Mouse (Mus musculus): ENCODE results near the gene Poldip3. TPM values are rescaled to one million over a fixed set of nuclear protein-coding genes. Genes with fewer than 3 reads are reported as not detected.

Poldip3 gene
- polyA plus RNA-seq, 1 experiment, result 42.3 TPM

- TF ChIP-seq POLR2A (IDR thresholded peaks at IDR 0.05; ENCODE audit: borderline replicate concordance, control insufficient read depth, low read depth, low read length), result no peak
- TF ChIP-seq CTCF (IDR thresholded peaks at IDR 0.05; ENCODE audit: control insufficient read depth, insufficient read depth, low read length), result no peak
- Histone ChIP-seq H3K27ac (ENCODE audit: control insufficient read depth, insufficient read depth, low read depth, low read length, poor library complexity) (no peak overlapping the region), H3K4me3 (replicated peaks; ENCODE audit: control insufficient read depth, low read depth, low read length) (no peak overlapping the region), H3K4me1 (ENCODE audit: control insufficient read depth, insufficient read depth, low read length) (no peaks in the 10 kb centered on the region)
- WGBS, result 90% methylated on average over 9 of the region's 9 CpGs
Measured at GRCm38 (mm10) chr15:83114106-83114505, 35.1 kb downstream of the Poldip3 start.

DNA sequence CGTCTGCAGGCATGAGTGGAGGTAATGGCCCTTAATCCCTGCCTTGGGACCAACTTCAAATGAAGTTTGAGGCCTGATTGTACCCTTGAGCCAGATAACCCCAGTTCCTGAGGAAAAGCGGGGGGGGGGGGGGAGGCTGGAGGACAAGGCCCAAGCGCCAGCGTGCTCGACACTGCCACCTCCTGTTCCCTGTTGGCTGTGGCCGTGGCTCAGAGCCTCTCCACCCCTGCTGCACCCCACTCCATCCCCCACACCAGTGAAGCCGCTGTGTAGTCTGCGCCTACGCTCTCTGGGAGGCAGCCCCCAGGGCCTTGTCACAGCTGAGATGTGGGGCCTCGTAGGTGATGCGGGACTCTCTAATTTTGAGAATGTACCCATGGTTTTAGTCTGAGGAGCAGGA lies 36.3 kb downstream of the Poldip3 start:
- H3K4me1 ChIP-seq (ENCODE audit: control insufficient read depth, insufficient read depth, low read length), result no peaks in the 10 kb centered on the region
- WGBS, result 13% methylated on average over 11 of the region's 11 CpGs
- no peak overlapping the region for H3K27ac ChIP-seq (ENCODE audit: control insufficient read depth, insufficient read depth, low read depth, low read length, poor library complexity)
- TF ChIP-seq CTCF (IDR thresholded peaks at IDR 0.05; ENCODE audit: control insufficient read depth, insufficient read depth, low read length) (peak; percentile 61), POLR2A (IDR thresholded peaks at IDR 0.05; ENCODE audit: borderline replicate concordance, control insufficient read depth, low read depth, low read length) (no peak)
- no peak overlapping the region for H3K4me3 ChIP-seq (replicated peaks; ENCODE audit: control insufficient read depth, low read depth, low read length)

GRCm38 (mm10) chr15:83111874-83112273 lies 37.3 kb downstream of the Poldip3 start:
- no peak overlapping the region for H3K27ac ChIP-seq (ENCODE audit: control insufficient read depth, insufficient read depth, low read depth, low read length, poor library complexity)
- H3K4me3 ChIP-seq (replicated peaks; ENCODE audit: control insufficient read depth, low read depth, low read length), result no peak overlapping the region
- no peak for TF ChIP-seq CTCF (IDR thresholded peaks at IDR 0.05; ENCODE audit: control insufficient read depth, insufficient read depth, low read length)
- no peak for TF ChIP-seq POLR2A (IDR thresholded peaks at IDR 0.05; ENCODE audit: borderline replicate concordance, control insufficient read depth, low read depth, low read length)
- H3K4me1 ChIP-seq (ENCODE audit: control insufficient read depth, insufficient read depth, low read length), result no peaks in the 10 kb centered on the region
- 75% methylated on average over 7 of the region's 7 CpGs for WGBS

DNA sequence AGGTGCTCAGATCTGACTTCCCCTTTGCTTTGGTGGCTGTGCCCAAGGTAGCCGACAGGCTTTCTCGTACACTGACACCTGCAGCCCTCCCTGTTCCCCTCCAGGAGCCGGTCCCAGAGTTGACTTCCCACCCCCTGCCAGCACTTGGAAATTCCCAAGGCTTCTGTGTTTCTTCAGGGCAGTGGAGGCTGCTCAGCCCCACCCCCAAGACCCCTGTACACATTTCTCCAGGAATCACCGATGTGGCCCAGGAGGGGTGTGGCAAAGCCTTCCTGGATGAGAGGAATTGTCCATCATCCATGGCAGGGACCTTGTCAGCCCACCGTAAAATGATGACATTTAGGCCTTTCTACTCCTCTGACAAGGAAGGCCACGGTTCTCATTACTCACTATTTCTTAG lies 37.9 kb downstream of the Poldip3 start:
- Histone ChIP-seq H3K4me1 (ENCODE audit: control insufficient read depth, insufficient read depth, low read length) (no peaks in the 10 kb centered on the region), H3K4me3 (replicated peaks; ENCODE audit: control insufficient read depth, low read depth, low read length) (no peak overlapping the region), H3K27ac (ENCODE audit: control insufficient read depth, insufficient read depth, low read depth, low read length, poor library complexity) (no peak overlapping the region)
- no peak for TF ChIP-seq POLR2A (IDR thresholded peaks at IDR 0.05; ENCODE audit: borderline replicate concordance, control insufficient read depth, low read depth, low read length)
- TF ChIP-seq CTCF (IDR thresholded peaks at IDR 0.05; ENCODE audit: control insufficient read depth, insufficient read depth, low read length), result no peak
- WGBS, result 62% methylated on average over 6 of the region's 6 CpGs

DNA sequence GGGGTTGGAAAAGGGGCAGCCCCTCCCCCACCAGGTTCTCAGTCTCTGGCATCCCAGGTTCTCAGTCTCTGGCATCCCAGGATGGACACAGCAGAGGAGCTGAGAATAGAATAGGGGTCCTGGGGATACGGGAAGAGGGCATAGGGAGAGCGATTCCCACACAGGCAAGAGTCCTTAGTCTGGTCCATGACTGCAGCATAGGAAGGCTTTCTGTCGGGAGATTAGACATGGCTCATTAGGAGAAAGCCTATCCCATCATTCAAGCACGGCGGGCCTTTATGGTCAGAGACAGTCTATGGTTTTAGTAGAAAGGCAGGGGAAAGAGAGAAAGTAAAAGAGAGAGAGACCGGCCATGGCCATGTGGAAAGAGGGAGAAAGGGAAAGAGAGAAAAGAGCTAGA lies 41.4 kb downstream of the Poldip3 start:
- Histone ChIP-seq H3K4me1 (ENCODE audit: control insufficient read depth, insufficient read depth, low read length) (no peaks in the 10 kb centered on the region), H3K27ac (ENCODE audit: control insufficient read depth, insufficient read depth, low read depth, low read length, poor library complexity) (no peak overlapping the region), H3K4me3 (replicated peaks; ENCODE audit: control insufficient read depth, low read depth, low read length) (no peak overlapping the region)
- WGBS, result 84% methylated on average over 6 of the region's 6 CpGs
- no peak for TF ChIP-seq CTCF (IDR thresholded peaks at IDR 0.05; ENCODE audit: control insufficient read depth, insufficient read depth, low read length)
- TF ChIP-seq POLR2A (IDR thresholded peaks at IDR 0.05; ENCODE audit: borderline replicate concordance, control insufficient read depth, low read depth, low read length), result no peak

DNA sequence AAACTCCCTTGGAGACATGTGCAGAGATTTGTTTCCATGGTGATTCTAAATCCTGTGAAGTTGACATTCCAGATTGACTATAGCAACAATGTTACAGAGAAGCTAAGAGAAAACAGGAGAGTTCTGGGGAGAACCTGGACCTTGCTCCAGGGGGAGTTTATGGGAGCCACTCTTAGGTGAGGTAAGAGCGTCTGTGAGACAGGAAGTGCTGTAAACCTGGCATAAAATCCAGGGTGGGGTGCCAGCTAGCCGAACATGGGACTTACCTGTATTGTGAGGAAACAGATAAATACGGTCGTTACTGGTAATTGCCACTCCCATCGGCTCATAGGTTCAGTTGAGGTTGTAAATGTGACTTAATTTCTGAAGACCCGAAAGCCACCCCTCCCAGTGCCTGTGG lies 42.8 kb downstream of the Poldip3 start:
- Histone ChIP-seq H3K4me1 (ENCODE audit: control insufficient read depth, insufficient read depth, low read length) (no peaks in the 10 kb centered on the region), H3K4me3 (replicated peaks; ENCODE audit: control insufficient read depth, low read depth, low read length) (no peak overlapping the region), H3K27ac (ENCODE audit: control insufficient read depth, insufficient read depth, low read depth, low read length, poor library complexity) (no peak overlapping the region)
- 86% methylated on average over 6 of the region's 6 CpGs for WGBS
- no peak for TF ChIP-seq POLR2A (IDR thresholded peaks at IDR 0.05; ENCODE audit: borderline replicate concordance, control insufficient read depth, low read depth, low read length)
- no peak for TF ChIP-seq CTCF (IDR thresholded peaks at IDR 0.05; ENCODE audit: control insufficient read depth, insufficient read depth, low read length)

DNA sequence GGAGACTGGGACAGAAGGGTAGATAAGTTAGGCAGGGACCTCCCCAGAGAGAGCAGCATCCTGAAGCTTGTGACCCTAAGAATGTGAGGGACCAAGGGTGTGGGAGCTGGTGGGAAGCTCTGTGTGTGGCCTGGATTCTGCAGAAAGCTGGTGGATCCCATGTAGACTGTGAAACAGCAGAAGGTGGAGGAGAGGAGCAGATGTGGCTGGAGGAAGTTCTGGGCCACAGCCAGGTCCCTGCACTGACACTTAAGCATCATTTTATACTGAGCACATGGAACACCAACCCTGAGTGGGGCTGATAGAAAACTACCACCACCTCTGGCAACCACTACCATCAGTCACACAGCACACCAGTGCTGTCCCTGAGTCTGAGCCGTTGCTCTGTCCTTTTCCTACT lies 46.1 kb downstream of the Poldip3 start:
- WGBS, result 75% methylated on average over 1 of the region's 1 CpGs
- no peak overlapping the region for H3K27ac ChIP-seq (ENCODE audit: control insufficient read depth, insufficient read depth, low read depth, low read length, poor library complexity)
- H3K4me3 ChIP-seq (replicated peaks; ENCODE audit: control insufficient read depth, low read depth, low read length), result no peak overlapping the region
- H3K4me1 ChIP-seq (ENCODE audit: control insufficient read depth, insufficient read depth, low read length), result no peaks in the 10 kb centered on the region; the same call in 1 of the 2 replicates
- TF ChIP-seq POLR2A (IDR thresholded peaks at IDR 0.05; ENCODE audit: borderline replicate concordance, control insufficient read depth, low read depth, low read length) (no peak), CTCF (IDR thresholded peaks at IDR 0.05; ENCODE audit: control insufficient read depth, insufficient read depth, low read length) (no peak)

DNA sequence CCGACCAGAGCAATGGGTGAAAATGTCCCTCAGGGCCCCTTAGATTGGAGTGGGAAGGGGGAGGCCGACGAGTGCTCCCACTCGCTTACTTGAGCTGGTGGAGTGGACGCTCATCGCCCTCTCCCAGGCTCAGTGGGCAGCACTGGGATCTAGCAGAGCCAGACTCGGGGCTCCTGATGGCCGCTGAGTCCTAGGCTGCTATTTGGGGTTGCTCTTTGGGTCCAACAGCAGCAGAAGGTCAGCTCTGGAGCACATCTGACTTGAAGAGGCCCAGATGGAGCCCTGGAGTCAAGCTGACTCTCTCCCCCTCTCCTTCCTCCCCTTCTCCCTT lies 48.9 kb downstream of the Poldip3 start:
- WGBS, result 0% methylated on average over 8 of the region's 8 CpGs
- peak overlapping the region; percentile 35 for H3K27ac ChIP-seq (ENCODE audit: control insufficient read depth, insufficient read depth, low read depth, low read length, poor library complexity)
- TF ChIP-seq POLR2A (IDR thresholded peaks at IDR 0.05; ENCODE audit: borderline replicate concordance, control insufficient read depth, low read depth, low read length) (no peak), CTCF (IDR thresholded peaks at IDR 0.05; ENCODE audit: control insufficient read depth, insufficient read depth, low read length) (no peak)

More for the DNA sequence above, 48.9 kb downstream of the Poldip3 start:
- H3K4me3 ChIP-seq (replicated peaks; ENCODE audit: control insufficient read depth, low read depth, low read length), result peak overlapping the region; percentile 75
- no peaks in the 10 kb centered on the region; the same call in 1 of the 2 replicates for H3K4me1 ChIP-seq (ENCODE audit: control insufficient read depth, insufficient read depth, low read length)
